Mouse (Mus musculus): ENCODE results near the gene Tmem91. TPM values are rescaled to one million over a fixed set of nuclear protein-coding genes. Genes with fewer than 3 reads are reported as not detected.

Gene Tmem91
- total RNA-seq, 4 experiments from 2014 or later, result 10.8 to 16.2 (median 15.1) TPM

GRCm38 (mm10) chr7:25626509-25627430 lies 48.2 kb downstream of the Tmem91 start, which contains the start of gene B3gnt8:
Gene B3gnt8 (plus strand): TSS chr7:25626654.
- DNase-seq (ENCODE audit: low spot score in 2 of 2), result no peak

DNA sequence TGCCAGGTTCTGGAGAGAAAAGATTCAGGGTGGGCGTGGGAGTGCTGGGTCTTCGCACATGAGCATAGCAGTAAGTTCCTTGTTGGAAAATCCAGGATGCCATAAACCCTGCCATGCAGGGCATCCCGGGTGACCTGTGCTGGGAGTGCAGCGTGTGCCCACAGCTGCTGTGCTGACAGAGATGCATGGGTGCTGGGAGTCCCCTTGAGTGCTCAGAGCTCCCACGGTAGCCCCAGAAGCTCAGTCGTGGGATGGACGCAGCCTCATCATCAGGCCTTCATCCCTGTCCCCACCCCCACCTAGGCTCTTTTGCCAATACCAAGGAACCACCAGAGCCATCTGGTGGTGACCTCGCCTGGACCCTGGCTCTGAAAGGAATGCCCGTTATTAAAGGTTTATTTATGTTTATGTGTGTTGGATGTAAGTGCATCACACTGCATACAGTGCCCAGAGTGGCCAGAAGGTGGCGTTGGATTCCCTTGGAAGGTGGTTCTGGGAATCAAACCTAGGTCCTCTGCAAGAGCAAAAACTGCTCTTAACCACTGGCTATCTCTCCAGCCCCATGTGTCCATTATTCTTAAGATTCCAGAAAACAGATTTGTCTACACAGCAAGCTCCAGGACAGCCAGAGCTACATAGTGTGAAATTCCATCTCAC lies 49.2 kb downstream of the Tmem91 start:
- no peak for DNase-seq (ENCODE audit: low spot score in 2 of 2)

DNA sequence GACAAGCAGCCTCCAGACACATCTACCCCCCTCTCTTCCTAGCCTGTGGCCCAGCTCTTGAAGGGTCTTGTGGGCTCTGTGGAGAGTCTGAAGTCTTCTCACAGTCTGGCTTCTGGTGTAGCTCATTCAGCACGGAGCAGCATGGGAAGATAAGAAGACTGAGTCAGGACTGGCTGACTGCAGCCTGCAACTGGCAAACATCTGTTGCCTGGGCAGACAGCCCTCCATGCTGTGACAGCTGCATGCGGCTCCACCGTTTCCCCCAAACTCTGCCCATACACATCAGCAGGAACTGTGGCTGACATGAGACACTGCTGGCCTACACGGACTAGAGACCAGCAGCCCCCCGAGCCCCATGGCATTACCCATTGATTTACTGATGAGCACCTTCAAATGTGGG lies 50.1 kb downstream of the Tmem91 start:
- no peak for DNase-seq (ENCODE audit: low spot score in 2 of 2)

- DNase-seq (ENCODE audit: low spot score in 2 of 2), result no peak
Measured at GRCm38 (mm10) chr7:25623857-25624370, 51.1 kb downstream of the Tmem91 start.

GRCm38 (mm10) chr7:25620751-25621150 lies 54.2 kb downstream of the Tmem91 start:
- DNase-seq (ENCODE audit: low spot score in 2 of 2), result no peak

DNA sequence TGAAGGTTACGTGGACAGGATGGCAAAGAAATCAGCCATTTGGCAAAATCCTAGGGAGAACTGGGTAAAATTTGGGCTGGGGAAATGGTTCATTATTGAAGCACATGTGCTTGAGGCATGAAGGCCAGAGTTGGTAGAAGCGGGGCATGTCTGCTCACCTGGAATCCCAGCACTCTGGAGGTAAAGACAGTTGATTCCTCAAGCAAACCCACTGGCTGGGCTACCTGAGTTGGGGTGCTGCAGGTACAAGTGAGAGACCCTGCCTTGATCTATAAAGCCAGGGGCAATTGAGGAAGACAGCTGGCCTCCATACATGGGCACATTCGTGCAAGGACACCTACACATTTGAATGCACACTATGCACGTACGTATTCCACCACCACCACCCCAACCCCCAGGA lies 54.9 kb downstream of the Tmem91 start:
- DNase-seq (ENCODE audit: low spot score in 2 of 2), result no peak

DNA sequence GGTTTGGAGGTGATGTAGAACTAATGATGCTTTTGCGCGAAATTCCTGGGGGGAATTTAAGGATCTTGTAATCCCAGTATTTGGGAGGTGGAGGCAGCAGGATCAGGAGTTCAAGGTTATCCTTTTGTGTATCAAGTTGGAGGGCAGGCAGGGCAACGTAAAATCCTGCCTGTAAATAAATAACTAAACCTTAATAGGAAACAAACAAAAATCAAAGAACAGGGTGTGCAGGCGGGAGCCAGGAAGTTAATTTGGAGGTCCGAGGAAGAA lies 55.3 kb downstream of the Tmem91 start:
- no peak for DNase-seq (ENCODE audit: low spot score in 2 of 2)

Other genes with a start within 250 kb of the Tmem91 start
- gene Ceacam1, start 197.6 kb downstream of the Tmem91 start, total RNA-seq (2022), result 1 to 10 TPM; 2.3 to 5.1 (median 2.8) TPM
- gene Ceacam2, start 135.3 kb downstream of the Tmem91 start, total RNA-seq (2022), result 1 to 10 TPM in 1 of 4 experiments, under 1 TPM in 3; 0.27 to 1.1 (median 0.37) TPM
- gene Erich4, start 59.3 kb downstream of the Tmem91 start, total RNA-seq (2022), result not detected
- gene Dmac2, start 55.8 kb downstream of the Tmem91 start, total RNA-seq (2022), result 10 to 100 TPM; 49.8 to 61.0 (median 52.2) TPM
- gene B3gnt8, start 48.5 kb downstream of the Tmem91 start, total RNA-seq (2022), result 1 to 10 TPM in 3 of 4 experiments, under 1 TPM in 1; 0.66 to 2.0 (median 1.7) TPM
- gene Bckdha, start 16.2 kb downstream of the Tmem91 start, total RNA-seq (2022), result 10 to 100 TPM; 34.4 to 42.3 (median 39.3) TPM
- gene Exosc5, start 16.0 kb downstream of the Tmem91 start, total RNA-seq (2022), result 10 to 100 TPM; 23.1 to 32.2 (median 27.5) TPM
- gene B9d2, start 5.6 kb upstream of the Tmem91 start, total RNA-seq (2022), result 10 to 100 TPM; 21.0 to 23.9 (median 21.8) TPM
- gene Tgfb1, start 11.8 kb upstream of the Tmem91 start, total RNA-seq (2022), result 10 to 100 TPM in 2 of 4 experiments, 1 to 10 TPM in 2; 7.2 to 26.4 (median 15.7) TPM
- 10 to 100 TPM; 60.6 to 64.6 (median 62.8) TPM for gene Ccdc97, start 43.9 kb upstream of the Tmem91 start, total RNA-seq (2022)
- gene Hnrnpul1, start 79.6 kb upstream of the Tmem91 start, total RNA-seq (2022), result 100 to 1,000 TPM in 3 of 4 experiments, 10 to 100 TPM in 1; 99.7 to 117 (median 108) TPM
- gene Axl, start 113.5 kb upstream of the Tmem91 start, total RNA-seq (2022), result 10 to 100 TPM; 40.7 to 75.5 (median 58.6) TPM
- gene Cyp2s1, start 141.7 kb upstream of the Tmem91 start, total RNA-seq (2022), result 1 to 10 TPM; 1.6 to 3.4 (median 2.4) TPM
- under 1 TPM; 0.20 to 0.47 (median 0.34) TPM for gene Cyp2b10, start 222.5 kb upstream of the Tmem91 start, total RNA-seq (2022)